Mouse (Mus musculus): ENCODE results near the gene Spata17. TPM values are rescaled to one million over a fixed set of nuclear protein-coding genes. Genes with fewer than 3 reads are reported as not detected.

The Spata17 gene
- polyA plus RNA-seq, 1 experiment: not detected

DNA sequence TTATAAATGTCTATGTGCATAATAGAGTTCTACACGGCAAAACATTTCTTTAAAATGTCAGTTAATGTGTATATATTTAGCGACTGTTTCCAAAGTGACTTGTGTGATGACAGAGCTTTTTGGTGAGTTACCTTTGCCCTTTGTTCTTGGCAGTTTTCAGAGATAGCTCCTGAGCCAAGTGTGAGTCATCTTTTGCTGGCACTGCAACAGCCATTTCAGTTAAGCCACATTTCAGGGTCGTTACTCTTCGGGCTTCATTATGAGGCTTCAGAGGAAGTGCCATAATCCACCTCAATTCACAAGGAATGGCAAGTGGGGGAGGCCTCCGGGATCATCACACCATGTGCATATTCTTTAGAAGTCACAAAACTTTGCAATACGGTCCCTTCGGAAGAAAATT is 195.3 kb downstream of the Spata17 start:
- WGBS: 79% methylated on average over 7 of the region's 7 CpGs
- Histone ChIP-seq H3K27ac (ENCODE audit: control insufficient read depth, insufficient read depth, low read depth, low read length, poor library complexity) (no peak overlapping the region), H3K4me3 (replicated peaks; ENCODE audit: control insufficient read depth, low read depth, low read length) (no peak overlapping the region), H3K4me1 (ENCODE audit: control insufficient read depth, insufficient read depth, low read length) (no peaks in the 10 kb centered on the region)
- no peak for TF ChIP-seq POLR2A (IDR thresholded peaks at IDR 0.05; ENCODE audit: borderline replicate concordance, control insufficient read depth, low read depth, low read length)
- TF ChIP-seq CTCF (IDR thresholded peaks at IDR 0.05; ENCODE audit: control insufficient read depth, insufficient read depth, low read length): no peak

DNA sequence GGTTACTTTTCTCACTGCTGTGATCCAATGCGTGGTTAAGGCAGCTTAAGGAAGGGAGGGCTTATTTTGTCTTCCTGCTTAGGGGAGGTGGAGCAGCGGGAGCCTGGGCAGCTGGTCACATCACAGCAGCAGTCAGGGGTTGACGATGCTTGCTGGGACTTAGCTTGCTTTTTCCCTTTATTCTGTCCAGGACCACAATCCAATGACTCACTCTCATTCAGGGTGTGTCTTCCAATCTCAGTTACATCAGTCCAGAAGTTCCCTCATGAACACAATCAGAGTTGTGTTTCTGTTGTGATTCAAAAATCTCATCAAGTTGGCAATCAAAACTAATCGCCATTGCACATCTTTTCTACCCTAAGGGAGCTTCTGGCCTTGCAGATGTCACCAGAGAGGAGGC is 199.1 kb downstream of the Spata17 start:
- 53% methylated on average over 4 of the region's 4 CpGs for WGBS

GRCm38 (mm10) chr1:187015673-187016072 is 199.6 kb downstream of the Spata17 start:
- WGBS: 72% methylated on average over 1 of the region's 1 CpGs
- Histone ChIP-seq H3K4me3 (replicated peaks; ENCODE audit: control insufficient read depth, low read depth, low read length) (no peak overlapping the region), H3K27ac (ENCODE audit: control insufficient read depth, insufficient read depth, low read depth, low read length, poor library complexity) (no peak overlapping the region), H3K4me1 (ENCODE audit: control insufficient read depth, insufficient read depth, low read length) (no peaks in the 10 kb centered on the region)
- TF ChIP-seq CTCF (IDR thresholded peaks at IDR 0.05; ENCODE audit: control insufficient read depth, insufficient read depth, low read length): no peak
- no peak for TF ChIP-seq POLR2A (IDR thresholded peaks at IDR 0.05; ENCODE audit: borderline replicate concordance, control insufficient read depth, low read depth, low read length)

More for the DNA sequence above, 199.1 kb downstream of the Spata17 start:
- no peak overlapping the region for H3K4me3 ChIP-seq (replicated peaks; ENCODE audit: control insufficient read depth, low read depth, low read length)
- H3K4me1 ChIP-seq (ENCODE audit: control insufficient read depth, insufficient read depth, low read length): no peaks in the 10 kb centered on the region
- TF ChIP-seq CTCF (IDR thresholded peaks at IDR 0.05; ENCODE audit: control insufficient read depth, insufficient read depth, low read length) (no peak), POLR2A (IDR thresholded peaks at IDR 0.05; ENCODE audit: borderline replicate concordance, control insufficient read depth, low read depth, low read length) (no peak)
- H3K27ac ChIP-seq (ENCODE audit: control insufficient read depth, insufficient read depth, low read depth, low read length, poor library complexity): no peak overlapping the region

GRCm38 (mm10) chr1:187014141-187014540 is 201.1 kb downstream of the Spata17 start:
- WGBS: 76% methylated on average over 2 of the region's 2 CpGs
- Histone ChIP-seq H3K4me3 (replicated peaks; ENCODE audit: control insufficient read depth, low read depth, low read length) (no peak overlapping the region), H3K27ac (ENCODE audit: control insufficient read depth, insufficient read depth, low read depth, low read length, poor library complexity) (no peak overlapping the region), H3K4me1 (ENCODE audit: control insufficient read depth, insufficient read depth, low read length) (no peaks in the 10 kb centered on the region)
- no peak for TF ChIP-seq POLR2A (IDR thresholded peaks at IDR 0.05; ENCODE audit: borderline replicate concordance, control insufficient read depth, low read depth, low read length)
- no peak for TF ChIP-seq CTCF (IDR thresholded peaks at IDR 0.05; ENCODE audit: control insufficient read depth, insufficient read depth, low read length)

GRCm38 (mm10) chr1:187011601-187012000 is 203.7 kb downstream of the Spata17 start:
- Histone ChIP-seq H3K4me1 (ENCODE audit: control insufficient read depth, insufficient read depth, low read length) (no peaks in the 10 kb centered on the region), H3K4me3 (replicated peaks; ENCODE audit: control insufficient read depth, low read depth, low read length) (no peak overlapping the region), H3K27ac (ENCODE audit: control insufficient read depth, insufficient read depth, low read depth, low read length, poor library complexity) (no peak overlapping the region)
- 89% methylated on average over 4 of the region's 4 CpGs for WGBS
- TF ChIP-seq POLR2A (IDR thresholded peaks at IDR 0.05; ENCODE audit: borderline replicate concordance, control insufficient read depth, low read depth, low read length): no peak
- no peak for TF ChIP-seq CTCF (IDR thresholded peaks at IDR 0.05; ENCODE audit: control insufficient read depth, insufficient read depth, low read length)

DNA sequence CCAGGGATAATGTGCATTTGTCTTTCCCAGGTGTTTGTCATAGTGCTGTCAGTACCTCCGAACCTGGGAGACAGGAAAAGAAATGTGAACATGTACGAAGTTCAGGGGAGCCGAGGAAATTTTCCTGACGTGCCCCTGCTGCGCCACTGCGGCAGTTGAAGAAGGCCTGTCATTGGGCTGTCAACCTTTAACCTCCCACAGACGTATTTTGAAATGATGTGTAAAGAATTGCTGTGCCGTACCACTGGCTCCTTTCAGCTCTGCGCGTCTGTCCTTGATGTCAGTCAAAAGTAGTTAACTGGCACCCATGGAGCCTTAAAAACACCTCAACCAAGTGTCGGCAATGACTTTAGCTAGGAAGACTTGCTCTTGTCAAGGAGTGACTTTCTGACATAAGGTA is 205.2 kb downstream of the Spata17 start:
- Histone ChIP-seq H3K27ac (ENCODE audit: control insufficient read depth, insufficient read depth, low read depth, low read length, poor library complexity) (no peak overlapping the region), H3K4me1 (ENCODE audit: control insufficient read depth, insufficient read depth, low read length) (no peaks in the 10 kb centered on the region), H3K4me3 (replicated peaks; ENCODE audit: control insufficient read depth, low read depth, low read length) (no peak overlapping the region)
- WGBS: 85% methylated on average over 11 of the region's 11 CpGs
- TF ChIP-seq CTCF (IDR thresholded peaks at IDR 0.05; ENCODE audit: control insufficient read depth, insufficient read depth, low read length) (no peak), POLR2A (IDR thresholded peaks at IDR 0.05; ENCODE audit: borderline replicate concordance, control insufficient read depth, low read depth, low read length) (no peak)

- whole genome bisulfite sequencing: 89% methylated on average over 7 of the region's 7 CpGs
- no peak overlapping the region for H3K27ac ChIP-seq (ENCODE audit: control insufficient read depth, insufficient read depth, low read depth, low read length, poor library complexity)
- TF ChIP-seq CTCF (IDR thresholded peaks at IDR 0.05; ENCODE audit: control insufficient read depth, insufficient read depth, low read length): no peak
- no peak for TF ChIP-seq POLR2A (IDR thresholded peaks at IDR 0.05; ENCODE audit: borderline replicate concordance, control insufficient read depth, low read depth, low read length)
These were observed 207.0 kb downstream of the Spata17 start for GRCm38 (mm10) chr1:187008236-187008635.

GRCm38 (mm10) chr1:187006227-187006925 is 208.9 kb downstream of the Spata17 start:
- 82% methylated on average over 14 of the region's 14 CpGs for WGBS
- TF ChIP-seq POLR2A (IDR thresholded peaks at IDR 0.05; ENCODE audit: borderline replicate concordance, control insufficient read depth, low read depth, low read length): no peak
- no peak for TF ChIP-seq CTCF (IDR thresholded peaks at IDR 0.05; ENCODE audit: control insufficient read depth, insufficient read depth, low read length)
- Histone ChIP-seq H3K4me3 (replicated peaks; ENCODE audit: control insufficient read depth, low read depth, low read length) (no peak overlapping the region), H3K4me1 (ENCODE audit: control insufficient read depth, insufficient read depth, low read length) (no peaks in the 10 kb centered on the region), H3K27ac (ENCODE audit: control insufficient read depth, insufficient read depth, low read depth, low read length, poor library complexity) (no peak overlapping the region)

More at GRCm38 (mm10) chr1:187008236-187008635, 207.0 kb downstream of the Spata17 start:
- H3K4me1 ChIP-seq (ENCODE audit: control insufficient read depth, insufficient read depth, low read length): no peaks in the 10 kb centered on the region
- no peak overlapping the region for H3K4me3 ChIP-seq (replicated peaks; ENCODE audit: control insufficient read depth, low read depth, low read length)
